Mouse (Mus musculus): ENCODE data around the gene Riox2. TPM values are rescaled to one million over a fixed set of nuclear protein-coding genes. Genes with fewer than 3 reads are reported as not detected.

The Riox2 gene
- polyA plus RNA-seq, 1 experiment from 2014 or later: 26.6 TPM

GRCm38 (mm10) chr16:59515169-59515568 lies 43.6 kb downstream of the Riox2 start:
- Histone ChIP-seq H3K9me3 (replicated peaks; ENCODE audit: low read length) (no peaks in the 10 kb centered on the region), H3K9ac (ENCODE audit: low read depth, low read length) (no peak overlapping the region), H3K4me1 (replicated peaks; ENCODE audit: insufficient read depth, low read length) (no peaks in the 10 kb centered on the region), H3K4me2 (ENCODE audit: low read length) (no peak overlapping the region), H3K27ac (no peak overlapping the region), H3K36me3 (ENCODE audit: insufficient read depth, low read length) (no peaks in the 10 kb centered on the region), H3K27me3 (ENCODE audit: insufficient read depth, low read length) (no peaks in the 10 kb centered on the region), H3K4me3 (replicated peaks; ENCODE audit: low read depth, low read length) (no peak overlapping the region)
- no peak for ATAC-seq (replicated peaks; ENCODE audit: low FRiP score, low read depth)
- no peak for TF ChIP-seq CTCF (IDR thresholded peaks at IDR 0.05; ENCODE audit: low read depth)
- 91% methylated on average over 5 of the region's 5 CpGs for WGBS
- DNase-seq (ENCODE audit: low spot score): no peak

- Histone ChIP-seq H3K4me3 (replicated peaks; ENCODE audit: low read depth, low read length) (no peak overlapping the region), H3K9me3 (replicated peaks; ENCODE audit: low read length) (no peaks in the 10 kb centered on the region), H3K27ac (no peak overlapping the region), H3K9ac (ENCODE audit: low read depth, low read length) (no peak overlapping the region), H3K36me3 (ENCODE audit: insufficient read depth, low read length) (no peaks in the 10 kb centered on the region), H3K27me3 (ENCODE audit: insufficient read depth, low read length) (no peaks in the 10 kb centered on the region), H3K4me2 (ENCODE audit: low read length) (no peak overlapping the region), H3K4me1 (replicated peaks; ENCODE audit: insufficient read depth, low read length) (no peaks in the 10 kb centered on the region)
- no peak for ATAC-seq (replicated peaks; ENCODE audit: low FRiP score, low read depth)
- TF ChIP-seq CTCF (IDR thresholded peaks at IDR 0.05; ENCODE audit: low read depth): no peak
- WGBS: 98% methylated on average over 10 of the region's 10 CpGs
- no peak for DNase-seq (ENCODE audit: low spot score)
These were observed 45.4 kb downstream of the Riox2 start for GRCm38 (mm10) chr16:59516965-59517364.

GRCm38 (mm10) chr16:59517447-59518219 lies 46.1 kb downstream of the Riox2 start:
- no peak for TF ChIP-seq CTCF (IDR thresholded peaks at IDR 0.05; ENCODE audit: low read depth)
- Histone ChIP-seq H3K36me3 (ENCODE audit: insufficient read depth, low read length) (no peaks in the 10 kb centered on the region), H3K4me2 (ENCODE audit: low read length) (no peak overlapping the region), H3K9me3 (replicated peaks; ENCODE audit: low read length) (no peaks in the 10 kb centered on the region), H3K4me1 (replicated peaks; ENCODE audit: insufficient read depth, low read length) (no peaks in the 10 kb centered on the region), H3K27ac (no peak overlapping the region), H3K27me3 (ENCODE audit: insufficient read depth, low read length) (no peaks in the 10 kb centered on the region), H3K9ac (ENCODE audit: low read depth, low read length) (no peak overlapping the region), H3K4me3 (replicated peaks; ENCODE audit: low read depth, low read length) (no peak overlapping the region)
- DNase-seq (ENCODE audit: low spot score): no peak
- 69% methylated on average over 15 of the region's 15 CpGs for WGBS
- ATAC-seq (replicated peaks; ENCODE audit: low FRiP score, low read depth): no peak; the same call in 1 of the 2 replicates

GRCm38 (mm10) chr16:59521752-59522423 lies 50.3 kb downstream of the Riox2 start:
- Histone ChIP-seq H3K27me3 (ENCODE audit: insufficient read depth, low read length) (no peaks in the 10 kb centered on the region), H3K9ac (ENCODE audit: low read depth, low read length) (no peak overlapping the region), H3K4me1 (replicated peaks; ENCODE audit: insufficient read depth, low read length) (no peaks in the 10 kb centered on the region), H3K27ac (no peak overlapping the region), H3K36me3 (ENCODE audit: insufficient read depth, low read length) (no peaks in the 10 kb centered on the region), H3K4me3 (replicated peaks; ENCODE audit: low read depth, low read length) (no peak overlapping the region), H3K9me3 (replicated peaks; ENCODE audit: low read length) (no peaks in the 10 kb centered on the region), H3K4me2 (ENCODE audit: low read length) (no peak overlapping the region)
- ATAC-seq (replicated peaks; ENCODE audit: low FRiP score, low read depth): no peak
- WGBS: 82% methylated on average over 16 of the region's 16 CpGs
- TF ChIP-seq CTCF (IDR thresholded peaks at IDR 0.05; ENCODE audit: low read depth): no peak
- no peak for DNase-seq (ENCODE audit: low spot score)

- 79% methylated on average over 6 of the region's 6 CpGs for WGBS
- DNase-seq (ENCODE audit: low spot score): no peak
- peaks cover 3% of the 10 kb centered on the region; the same call in 1 of the 2 replicates for H3K36me3 ChIP-seq (ENCODE audit: insufficient read depth, low read length)
- H3K4me2 ChIP-seq (ENCODE audit: low read length): no peak overlapping the region
- no peak for TF ChIP-seq CTCF (IDR thresholded peaks at IDR 0.05; ENCODE audit: low read depth)
- H3K27me3 ChIP-seq (ENCODE audit: insufficient read depth, low read length): no peaks in the 10 kb centered on the region
- H3K4me3 ChIP-seq (replicated peaks; ENCODE audit: low read depth, low read length): no peak overlapping the region
- no peak overlapping the region for H3K9ac ChIP-seq (ENCODE audit: low read depth, low read length)
- H3K9me3 ChIP-seq (replicated peaks; ENCODE audit: low read length): no peaks in the 10 kb centered on the region
- no peak overlapping the region for H3K27ac ChIP-seq
- no peaks in the 10 kb centered on the region for H3K4me1 ChIP-seq (replicated peaks; ENCODE audit: insufficient read depth, low read length)
- no peak for ATAC-seq (replicated peaks; ENCODE audit: low FRiP score, low read depth)
These were observed 55.4 kb downstream of the Riox2 start for GRCm38 (mm10) chr16:59526939-59527338.

- no peak for TF ChIP-seq CTCF (IDR thresholded peaks at IDR 0.05; ENCODE audit: low read depth)
These were observed 58.0 kb downstream of the Riox2 start for GRCm38 (mm10) chr16:59529570-59529969.

More at GRCm38 (mm10) chr16:59529570-59529969, 58.0 kb downstream of the Riox2 start:
- H3K27ac ChIP-seq: no peak overlapping the region
- 77% methylated on average over 13 of the region's 13 CpGs for WGBS
- no peaks in the 10 kb centered on the region for H3K27me3 ChIP-seq (ENCODE audit: insufficient read depth, low read length)
- no peaks in the 10 kb centered on the region for H3K9me3 ChIP-seq (replicated peaks; ENCODE audit: low read length)
- H3K9ac ChIP-seq (ENCODE audit: low read depth, low read length): no peak overlapping the region
- DNase-seq (ENCODE audit: low spot score) (no peak), ATAC-seq (replicated peaks; ENCODE audit: low FRiP score, low read depth) (no peak)
- no peak overlapping the region for H3K4me3 ChIP-seq (replicated peaks; ENCODE audit: low read depth, low read length)
- H3K4me1 ChIP-seq (replicated peaks; ENCODE audit: insufficient read depth, low read length): no peaks in the 10 kb centered on the region
- H3K36me3 ChIP-seq (ENCODE audit: insufficient read depth, low read length): peaks cover 3% of the 10 kb centered on the region; the same call in 1 of the 2 replicates
- no peak overlapping the region for H3K4me2 ChIP-seq (ENCODE audit: low read length)

Measured in kidney, postnatal 0 days (tissue).